Mouse (Mus musculus): ENCODE data around the gene Uqcrfs1.
A peak's percentile ranks its signal among the peaks of the same experiment; 100 is the strongest.

Gene Uqcrfs1

DNA sequence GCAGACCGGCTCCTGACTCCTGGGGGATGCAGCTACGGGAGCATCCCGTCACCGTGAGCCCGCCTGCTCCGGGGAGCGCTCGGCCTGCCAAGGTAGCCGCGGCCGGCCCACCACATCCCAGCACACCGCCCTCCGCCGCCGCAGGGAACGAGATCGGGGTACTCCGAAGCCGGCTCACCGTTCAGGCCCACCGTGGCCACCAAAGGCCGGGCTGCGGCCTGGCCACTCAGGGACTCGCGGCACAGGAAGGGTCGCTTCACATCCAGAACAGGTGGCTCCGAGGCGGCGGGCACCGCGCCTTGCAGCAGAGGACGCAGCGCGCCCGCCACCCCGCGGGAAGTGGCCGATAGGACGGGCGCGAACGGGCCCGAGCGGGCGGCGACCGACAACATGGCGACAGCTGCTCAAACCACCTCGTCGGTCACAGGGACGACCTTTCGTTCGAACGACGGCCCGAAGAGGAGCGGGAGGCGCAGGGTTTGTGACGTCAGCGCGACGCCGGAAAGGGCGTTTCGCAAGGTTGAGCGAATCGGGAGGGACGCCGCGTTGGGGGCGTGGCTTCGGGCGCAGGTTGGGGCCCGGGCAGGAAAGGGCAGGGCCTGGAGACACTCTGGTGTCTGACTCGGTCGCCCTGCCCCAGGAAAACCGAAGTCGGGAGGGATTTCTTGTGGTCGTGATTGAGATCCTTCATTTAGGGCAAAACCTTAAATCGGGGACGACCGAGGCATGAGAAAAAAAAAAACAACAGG lies at the start of gene Uqcrfs1:
Gene Uqcrfs1 (minus strand): TSS at position 507 of the 749 bp plus-strand sequence.
- DNase-seq (ENCODE audit: low read depth, low spot score): peak; percentile 95

DNA sequence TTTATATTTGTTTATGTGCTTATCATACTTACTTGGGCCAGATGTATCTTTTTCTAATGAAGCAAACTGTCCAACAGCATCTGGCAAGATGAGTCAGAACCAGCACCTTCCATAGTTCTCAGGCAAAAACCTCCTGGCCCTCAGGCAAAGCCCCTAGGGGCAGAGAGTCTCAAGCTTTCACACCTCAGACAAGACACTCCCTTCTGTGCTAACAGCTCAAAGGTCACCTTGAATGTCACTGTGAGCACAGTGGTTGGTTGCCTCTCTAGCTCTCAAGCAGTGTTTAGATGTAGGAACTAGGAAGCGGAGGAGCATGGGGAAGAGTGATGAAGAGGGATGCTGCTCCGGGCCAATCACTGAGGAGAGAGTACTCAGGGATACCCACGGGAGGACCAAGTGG lies 40.6 kb upstream of the Uqcrfs1 start:
- DNase-seq (ENCODE audit: low read depth, low spot score): no peak

DNA sequence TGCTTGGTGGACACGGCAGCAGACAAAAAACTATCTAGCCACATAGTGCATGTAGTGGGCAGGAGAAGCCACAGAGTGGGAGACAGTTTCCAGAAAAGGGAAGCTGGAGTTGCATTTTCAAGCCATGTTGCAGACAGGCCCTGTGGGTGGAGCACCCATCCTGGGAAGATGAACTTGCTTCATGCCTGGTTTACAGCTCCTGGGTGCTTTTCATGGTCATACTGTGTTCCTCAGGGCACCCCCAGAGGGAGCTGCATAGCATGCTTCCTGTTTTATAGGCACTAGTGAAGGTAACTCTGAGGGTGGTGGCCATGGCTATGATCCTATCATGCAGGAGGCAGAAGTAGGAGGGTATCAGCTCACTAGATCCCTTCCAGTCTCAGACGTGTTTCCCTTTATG lies 37.4 kb upstream of the Uqcrfs1 start:
- no peak for DNase-seq (ENCODE audit: low read depth, low spot score)

DNA sequence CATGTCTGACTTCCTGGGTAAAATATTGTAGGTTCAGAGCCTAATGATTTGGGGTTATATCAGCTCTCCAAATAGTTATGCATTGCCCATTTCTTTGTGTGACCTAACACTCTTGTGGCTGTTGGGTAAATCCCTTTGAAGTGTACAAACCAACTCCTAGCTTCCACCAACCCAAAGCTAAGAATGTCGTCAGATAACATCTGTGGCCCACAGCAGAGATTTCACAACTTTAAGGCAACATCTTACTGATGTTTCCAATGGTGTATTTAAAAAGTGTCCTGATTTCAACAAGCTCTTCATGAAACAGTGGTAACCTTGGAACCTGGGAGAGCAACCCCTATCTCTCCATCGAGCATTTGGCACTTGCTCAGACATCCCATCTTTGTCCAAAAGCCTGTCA lies 33.6 kb upstream of the Uqcrfs1 start:
- no peak for DNase-seq (ENCODE audit: low read depth, low spot score)

DNA sequence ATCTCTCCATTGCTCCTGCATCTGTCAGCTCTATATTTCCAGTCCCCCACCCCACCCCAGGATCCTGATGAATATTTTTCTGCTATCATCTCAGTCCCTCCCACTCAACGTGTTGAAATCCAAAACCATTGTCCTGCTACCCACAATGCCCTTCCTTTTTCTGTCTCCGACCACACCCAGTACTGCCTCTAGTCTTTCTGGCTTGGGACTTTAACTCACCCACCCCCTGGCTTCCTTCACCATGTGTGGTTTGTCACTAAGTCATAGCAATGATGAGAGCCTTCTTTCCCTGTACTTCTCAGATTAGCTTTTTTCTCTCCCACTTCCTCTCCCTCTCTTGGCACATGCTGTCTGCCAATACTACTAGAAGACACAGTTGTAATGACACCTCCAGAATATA lies 31.7 kb upstream of the Uqcrfs1 start:
- no peak for DNase-seq (ENCODE audit: low read depth, low spot score)

DNA sequence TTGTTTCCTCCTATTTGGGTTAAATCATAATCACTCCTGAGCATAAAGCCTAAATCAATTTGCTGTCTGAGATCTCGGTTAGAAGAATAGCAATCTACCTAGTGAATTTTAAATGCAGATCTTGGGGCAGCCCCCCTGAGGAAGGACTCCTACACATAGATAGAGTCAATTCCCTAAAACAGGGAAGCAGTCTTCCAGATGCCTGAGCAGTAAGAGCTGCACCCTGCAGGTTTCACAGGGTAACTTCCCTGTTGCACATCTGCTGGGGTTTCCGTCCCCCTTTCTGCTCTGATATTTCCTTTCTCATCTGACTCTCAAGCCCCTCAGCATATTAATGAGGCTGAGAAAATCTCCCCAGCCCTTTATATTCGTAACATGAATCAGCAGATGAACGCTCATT lies 27.8 kb upstream of the Uqcrfs1 start:
- DNase-seq (ENCODE audit: low read depth, low spot score): no peak

DNA sequence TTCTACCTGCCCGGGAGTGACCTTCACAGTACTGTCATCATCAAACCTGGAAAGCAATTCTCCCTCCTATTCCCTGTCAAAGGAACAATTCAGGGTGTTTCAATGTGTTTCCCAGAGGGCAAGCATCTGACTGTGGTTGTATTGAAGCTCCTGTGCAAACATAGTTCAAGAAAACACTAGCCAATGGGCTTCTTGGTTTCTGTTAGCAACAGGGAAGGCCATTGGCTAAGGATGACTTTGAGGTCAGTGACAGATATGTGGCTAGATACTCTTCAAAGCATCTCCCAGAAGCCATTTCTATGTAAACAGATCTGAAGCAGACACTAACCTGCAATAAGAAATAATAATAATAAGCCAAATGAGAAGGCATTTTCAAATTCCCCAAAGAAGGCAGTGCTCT lies 25.0 kb upstream of the Uqcrfs1 start:
- DNase-seq (ENCODE audit: low read depth, low spot score): no peak

DNA sequence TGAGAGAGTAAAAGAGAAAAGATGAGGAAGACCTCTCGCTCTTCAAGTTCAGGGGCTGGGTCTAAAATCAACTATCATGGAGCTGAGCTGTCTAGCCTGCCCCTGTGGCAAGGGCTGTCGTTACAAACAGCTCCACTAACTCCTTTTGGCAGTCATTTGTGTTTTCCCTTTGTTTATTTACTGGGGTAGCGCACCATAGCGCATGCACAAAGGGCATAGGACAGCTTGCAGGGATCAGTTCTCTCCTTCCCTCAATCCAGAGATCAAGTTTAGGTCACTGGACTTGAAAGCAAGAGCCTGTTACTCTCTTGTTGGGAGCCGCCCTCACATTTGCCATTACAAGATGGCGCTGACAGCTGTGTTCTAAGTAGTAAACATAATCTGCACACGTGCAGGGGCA lies 22.4 kb upstream of the Uqcrfs1 start:
- no peak for DNase-seq (ENCODE audit: low read depth, low spot score)

DNA sequence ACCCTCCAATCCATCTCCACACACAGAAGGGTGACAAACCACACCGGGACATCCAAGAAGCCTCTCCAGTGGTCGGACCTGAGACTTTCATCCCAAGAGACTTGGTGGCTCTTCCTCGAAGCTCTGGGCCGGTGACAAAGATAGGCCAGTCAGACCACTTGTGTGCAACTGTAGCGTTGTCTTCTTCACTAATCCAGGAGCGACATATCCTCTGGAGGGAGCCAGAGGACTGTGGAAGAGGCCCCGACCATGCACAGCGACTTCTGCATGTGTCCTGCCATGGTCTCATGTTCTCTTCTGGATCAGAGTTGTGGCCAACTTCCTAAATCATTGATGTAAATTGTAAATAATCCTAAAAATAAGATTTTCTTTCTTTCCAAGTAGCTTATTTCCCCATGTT lies 21.6 kb upstream of the Uqcrfs1 start:
- peak; percentile 9 for DNase-seq (ENCODE audit: low read depth, low spot score)

DNA sequence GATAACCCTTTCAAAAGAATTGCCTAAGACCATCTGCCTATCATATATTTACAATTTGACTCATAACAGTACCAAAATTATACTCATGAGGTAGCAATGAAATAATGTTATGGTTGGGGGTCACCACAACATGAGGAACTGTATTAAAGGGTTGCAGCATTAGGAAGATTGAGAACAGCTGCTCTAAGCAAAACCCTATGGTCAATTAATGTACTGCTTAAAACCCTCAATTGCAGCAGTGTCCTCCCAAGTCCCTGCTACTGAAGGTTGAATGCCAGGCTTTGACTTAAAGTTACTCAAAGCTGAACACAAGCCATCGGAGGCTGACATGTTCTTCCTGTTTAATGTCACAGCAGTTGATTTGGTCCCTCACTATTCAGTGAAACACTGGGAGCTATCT lies 15.4 kb upstream of the Uqcrfs1 start:
- DNase-seq (ENCODE audit: low read depth, low spot score): no peak

DNA sequence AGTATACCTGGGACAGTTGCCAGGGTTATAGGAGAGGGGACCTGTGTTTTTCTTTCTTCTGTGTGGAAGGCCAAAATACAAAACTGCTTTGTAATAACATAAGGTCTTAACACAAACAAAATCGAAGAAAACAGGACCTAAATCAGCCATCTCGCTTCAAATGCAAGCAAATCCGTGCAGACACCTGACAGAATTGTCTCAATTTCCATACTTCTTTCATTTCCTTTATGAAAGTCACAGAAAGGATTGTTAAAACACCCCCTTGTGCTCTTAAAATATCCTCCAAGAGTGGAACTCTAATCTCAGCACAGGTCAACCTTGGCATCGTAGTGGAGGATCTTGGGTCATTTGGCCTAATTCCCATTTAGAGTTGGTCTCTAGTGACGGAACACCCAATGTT lies 14.9 kb upstream of the Uqcrfs1 start:
- no peak for DNase-seq (ENCODE audit: low read depth, low spot score)

DNA sequence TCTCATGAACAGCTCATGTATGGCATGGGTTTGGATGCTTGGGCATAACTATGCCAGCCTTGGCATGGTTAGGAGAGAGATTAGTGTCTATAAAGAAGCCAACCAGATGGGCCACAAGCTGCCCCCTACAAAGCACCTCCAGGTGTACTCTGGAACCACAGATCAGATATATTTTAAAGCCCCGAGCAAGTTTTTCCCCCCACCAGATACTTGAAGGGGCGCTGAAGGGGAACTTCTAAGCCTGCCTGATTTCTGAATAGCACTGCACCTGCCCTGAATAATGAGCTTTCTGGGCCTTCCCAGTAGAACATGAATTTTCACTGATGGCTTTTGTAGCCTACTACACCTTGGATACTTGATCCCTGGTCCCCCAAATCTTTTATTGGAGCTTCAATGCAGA lies 12.6 kb upstream of the Uqcrfs1 start:
- DNase-seq (ENCODE audit: low read depth, low spot score): no peak

DNA sequence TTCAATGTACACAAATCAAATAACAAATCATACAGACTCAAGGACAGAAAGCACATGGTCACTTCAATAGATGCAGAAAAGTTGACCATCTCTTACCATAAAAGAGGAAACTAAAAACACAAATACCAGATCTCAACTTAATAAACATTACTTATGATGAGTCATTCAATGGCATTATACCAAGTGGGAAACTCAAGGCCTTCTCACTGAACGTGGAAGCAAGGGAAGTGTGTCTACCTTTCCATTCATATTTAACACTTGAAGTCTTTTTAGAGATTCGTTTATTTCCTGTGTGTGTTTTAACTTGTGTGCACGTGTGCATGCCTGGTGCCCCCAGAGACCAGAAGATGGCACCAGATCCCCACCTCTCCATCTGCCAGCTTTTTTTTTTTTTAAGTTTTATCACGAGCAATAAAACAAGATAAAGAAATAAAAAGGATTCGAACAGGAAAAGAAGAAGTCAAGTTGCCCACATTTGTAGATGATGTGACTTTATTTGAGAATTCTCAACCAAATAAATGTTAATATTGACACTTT lies 8.0 kb upstream of the Uqcrfs1 start:
- no peak for DNase-seq (ENCODE audit: low read depth, low spot score)

DNA sequence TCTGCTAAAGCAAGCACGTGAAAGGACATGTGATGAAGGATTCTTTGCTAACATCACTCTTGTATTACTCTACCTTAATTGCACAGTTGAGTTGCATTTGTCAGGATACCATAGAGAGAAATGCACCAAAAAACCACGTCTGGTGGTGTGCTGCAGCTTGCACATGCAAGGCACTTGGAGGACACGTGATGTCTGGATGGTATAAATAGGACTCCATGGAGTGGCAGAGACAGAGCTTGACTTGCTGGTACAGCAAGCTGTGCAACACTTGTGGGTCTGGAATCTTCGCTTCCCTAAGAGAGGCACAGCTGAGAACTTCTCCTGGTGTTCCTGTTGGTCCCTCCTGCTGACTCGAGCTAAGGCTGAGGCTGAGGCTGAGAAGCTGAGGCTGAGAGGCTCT lies 4.2 kb upstream of the Uqcrfs1 start:
- DNase-seq (ENCODE audit: low read depth, low spot score): no peak

DNA sequence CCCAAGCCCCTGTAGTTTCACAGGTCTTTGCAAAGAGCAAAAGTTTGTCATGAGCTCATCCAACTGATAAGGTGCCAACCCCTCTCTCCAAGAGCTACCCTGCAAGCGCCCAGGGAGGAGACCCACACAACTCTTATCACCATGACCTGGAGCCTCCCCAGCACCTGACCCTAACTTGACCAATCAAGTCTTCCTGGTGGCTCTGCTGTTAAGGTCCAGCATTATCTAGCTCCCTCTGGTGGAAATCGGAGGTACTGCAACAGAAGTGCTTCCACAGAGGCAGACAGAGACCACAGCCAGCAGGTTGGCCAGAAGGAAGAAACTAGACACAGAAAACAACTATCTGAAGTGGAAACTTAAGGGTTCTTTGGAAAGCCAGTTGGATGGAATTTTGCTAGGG lies 3.7 kb upstream of the Uqcrfs1 start:
- peak; percentile 66 for DNase-seq (ENCODE audit: low read depth, low spot score)

DNA sequence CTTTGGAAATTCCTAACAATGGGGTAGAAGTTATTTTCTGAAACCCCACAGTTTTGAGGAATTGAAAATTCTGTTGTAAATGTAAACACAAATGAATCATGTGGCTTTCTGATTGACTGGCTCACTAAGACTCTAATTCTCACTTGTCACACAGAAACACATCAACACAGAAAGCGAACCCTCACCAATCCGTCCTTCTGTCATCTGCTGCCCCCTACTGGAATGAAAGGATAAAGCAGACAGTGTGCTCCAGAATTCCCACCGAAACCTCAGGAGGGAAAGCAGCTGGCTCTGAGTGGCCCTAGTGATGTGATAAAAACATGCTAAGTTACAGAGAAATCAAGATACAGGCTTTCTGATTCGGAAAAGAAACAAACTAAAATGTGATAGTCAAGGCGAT lies 14.4 kb downstream of the Uqcrfs1 start:
- DNase-seq (ENCODE audit: low read depth, low spot score): peak; percentile 66

DNA sequence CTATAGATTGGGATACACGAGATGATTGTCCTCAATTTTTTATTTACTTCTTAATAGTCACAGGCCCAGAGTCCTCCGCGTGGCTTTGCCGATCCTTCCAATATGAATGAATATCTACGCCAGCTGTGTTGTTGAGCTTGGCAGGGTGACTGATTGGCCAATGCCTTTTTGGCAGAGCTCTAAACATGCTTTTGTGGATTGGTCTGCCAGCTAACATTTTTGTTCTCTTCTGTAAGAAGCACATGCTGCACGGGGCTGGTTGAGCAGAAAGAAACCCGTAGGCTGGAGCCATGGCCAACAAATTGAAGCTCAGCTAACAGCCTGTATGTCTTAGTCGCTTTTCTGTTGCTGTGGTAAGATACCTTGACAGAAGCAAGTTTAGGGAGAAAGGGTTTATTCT lies 20.2 kb downstream of the Uqcrfs1 start:
- no peak for DNase-seq (ENCODE audit: low read depth, low spot score)

DNA sequence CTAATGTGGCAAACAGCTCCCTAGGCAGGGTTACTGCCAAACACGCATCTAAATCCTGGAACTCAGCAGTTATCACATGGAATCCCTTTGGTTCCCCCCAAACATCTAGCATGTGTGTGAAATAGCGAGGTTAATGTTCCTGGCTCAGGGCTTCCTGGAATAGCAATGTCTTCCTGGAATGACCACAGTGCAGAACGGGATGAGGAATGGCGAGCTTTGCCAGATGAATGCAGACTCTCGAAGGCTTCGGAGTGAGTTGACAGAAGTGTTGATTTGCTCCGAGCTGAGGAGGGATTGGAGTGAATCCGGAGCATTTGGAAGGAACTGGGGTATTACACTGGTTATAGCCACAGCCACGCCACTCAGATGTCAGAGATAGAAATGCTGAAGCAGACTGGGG lies 21.2 kb downstream of the Uqcrfs1 start:
- no peak for DNase-seq (ENCODE audit: low read depth, low spot score)

DNA sequence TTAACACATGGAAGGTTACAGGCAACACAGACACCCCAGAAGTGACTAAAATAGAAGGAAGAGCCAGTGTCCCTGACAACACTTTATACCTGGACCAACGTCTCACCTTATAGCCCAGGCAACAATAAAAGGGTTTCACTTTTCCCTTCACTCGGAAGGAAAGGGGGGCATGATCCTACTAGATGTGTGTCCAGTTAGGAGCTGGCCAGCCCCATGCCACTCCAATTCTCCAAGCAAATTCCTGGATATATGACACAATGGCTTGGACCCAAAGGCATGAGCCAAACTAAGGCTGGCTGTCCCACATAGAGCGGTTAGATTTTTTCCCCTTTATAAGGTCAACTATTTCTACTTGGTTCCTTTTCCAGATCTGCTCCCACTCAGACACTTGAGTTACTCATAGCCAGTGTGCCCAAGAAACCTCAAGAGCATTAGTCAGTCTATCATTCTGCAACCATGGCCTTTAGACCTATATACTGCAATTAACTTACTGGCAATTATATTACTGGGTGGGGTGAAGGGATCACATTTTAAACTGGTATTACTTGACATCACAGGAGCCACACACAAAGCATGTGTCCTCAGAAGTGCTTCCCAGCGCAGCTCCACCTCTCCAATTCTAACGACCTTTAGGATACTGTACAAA lies 21.8 kb downstream of the Uqcrfs1 start:
- no peak for DNase-seq (ENCODE audit: low read depth, low spot score)

DNA sequence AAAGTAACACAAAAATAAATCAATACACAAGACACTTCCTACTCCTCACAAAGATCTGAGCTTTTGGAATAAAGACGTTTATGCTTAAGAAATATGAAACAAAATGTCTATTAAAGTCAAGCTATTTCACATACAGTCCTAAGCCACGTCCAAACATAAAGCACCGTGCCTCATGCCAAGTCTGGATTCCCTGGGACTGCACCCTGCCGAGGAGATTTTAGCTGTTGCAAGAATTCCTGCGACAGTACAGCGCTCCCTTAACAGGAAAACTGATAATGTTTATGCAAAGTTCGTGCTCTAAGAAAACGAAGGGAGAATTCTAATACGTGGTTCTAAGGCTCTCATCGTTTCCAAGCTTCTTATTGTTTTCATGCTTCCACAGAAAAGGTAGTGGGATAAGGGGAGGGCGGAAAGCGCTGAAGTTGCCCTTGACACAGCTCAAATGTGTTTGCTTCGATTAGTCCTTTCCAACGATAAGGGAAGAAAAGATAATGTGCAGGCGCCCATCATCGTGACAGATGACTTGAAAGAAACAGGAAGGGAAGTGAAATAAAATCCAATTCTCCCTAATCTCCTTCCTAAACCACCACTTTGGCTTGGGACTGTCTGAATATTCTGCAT lies 23.8 kb downstream of the Uqcrfs1 start:
- DNase-seq (ENCODE audit: low read depth, low spot score): no peak

DNA sequence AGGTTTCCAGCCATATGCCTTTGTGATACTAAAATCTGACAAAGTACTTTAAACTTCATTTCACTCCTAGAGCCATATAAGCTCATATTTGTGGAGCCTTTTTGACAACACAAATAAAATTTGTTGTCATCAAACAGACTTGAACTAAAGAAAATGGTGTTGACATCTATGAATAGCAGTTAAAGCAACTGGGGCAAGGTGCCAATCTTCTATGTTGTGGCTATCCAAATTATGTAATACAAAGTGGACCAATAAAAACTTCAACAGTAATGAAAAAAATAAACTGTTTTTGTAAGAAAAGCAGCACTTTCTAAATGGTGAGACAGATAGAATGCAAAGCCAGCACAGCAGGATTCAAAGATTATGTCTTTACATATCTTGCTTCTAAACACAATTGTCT lies 27.0 kb downstream of the Uqcrfs1 start:
- DNase-seq (ENCODE audit: low read depth, low spot score): no peak

DNA sequence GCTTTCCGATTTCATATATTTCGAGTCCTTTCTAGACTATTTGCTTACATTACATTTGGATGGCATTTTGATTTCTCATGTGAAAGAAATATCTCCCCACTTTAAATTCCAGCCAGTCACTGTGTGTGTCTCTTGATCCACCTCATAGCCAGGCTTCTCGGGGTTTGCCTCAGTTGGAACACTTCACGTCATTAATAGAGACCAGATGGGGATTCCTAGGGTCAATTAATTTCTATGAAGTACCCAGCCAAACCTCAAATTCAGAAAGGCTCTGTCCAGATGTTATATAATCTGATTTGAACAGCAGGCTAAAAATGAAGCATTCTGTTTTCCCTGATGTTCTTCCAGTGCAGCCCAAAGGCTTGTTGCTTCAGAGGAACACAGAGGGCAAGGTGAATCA lies 37.5 kb downstream of the Uqcrfs1 start:
- DNase-seq (ENCODE audit: low read depth, low spot score): no peak

DNA sequence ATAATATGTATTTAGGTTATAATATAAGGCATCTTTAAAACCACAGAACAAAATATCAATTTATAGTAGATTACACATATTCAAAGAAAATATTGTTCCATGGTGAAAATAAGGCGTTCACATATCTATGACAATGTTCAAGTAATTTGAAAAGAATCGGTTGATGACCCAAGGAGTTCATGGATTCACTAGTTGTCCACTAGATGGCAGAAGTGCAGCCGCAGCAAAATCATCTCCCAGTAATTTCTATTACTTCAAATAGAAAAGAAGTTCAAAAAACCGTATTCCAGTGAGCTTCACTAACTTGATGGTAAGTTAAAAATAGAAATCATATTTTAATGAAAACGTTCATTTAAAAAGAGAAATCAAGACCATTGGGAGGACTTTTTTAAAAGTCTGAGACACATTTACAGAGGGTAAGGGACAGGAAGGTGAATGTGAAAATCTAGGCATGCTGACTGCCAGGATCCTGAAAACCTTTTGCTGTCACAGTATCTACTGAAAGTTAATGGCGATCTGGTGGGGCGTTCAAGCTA lies 43.2 kb downstream of the Uqcrfs1 start:
- DNase-seq (ENCODE audit: low read depth, low spot score): no peak
